Mouse (Mus musculus) cerebellum, adult (tissue): ENCODE measurements around the gene Syt6.

Source experiments
- ATAC-seq: cut with Nextera tagmentation; 2 replicates; pipeline ENCODE4 v1.9.2; 2017; ENCODE audit warnings: mild to moderate bottlenecking, moderate library complexity, mixed read lengths; ENCODE audit not compliant: insufficient number of reproducible peaks, low FRiP score, low TSS enrichment

Gene Syt6

DNA sequence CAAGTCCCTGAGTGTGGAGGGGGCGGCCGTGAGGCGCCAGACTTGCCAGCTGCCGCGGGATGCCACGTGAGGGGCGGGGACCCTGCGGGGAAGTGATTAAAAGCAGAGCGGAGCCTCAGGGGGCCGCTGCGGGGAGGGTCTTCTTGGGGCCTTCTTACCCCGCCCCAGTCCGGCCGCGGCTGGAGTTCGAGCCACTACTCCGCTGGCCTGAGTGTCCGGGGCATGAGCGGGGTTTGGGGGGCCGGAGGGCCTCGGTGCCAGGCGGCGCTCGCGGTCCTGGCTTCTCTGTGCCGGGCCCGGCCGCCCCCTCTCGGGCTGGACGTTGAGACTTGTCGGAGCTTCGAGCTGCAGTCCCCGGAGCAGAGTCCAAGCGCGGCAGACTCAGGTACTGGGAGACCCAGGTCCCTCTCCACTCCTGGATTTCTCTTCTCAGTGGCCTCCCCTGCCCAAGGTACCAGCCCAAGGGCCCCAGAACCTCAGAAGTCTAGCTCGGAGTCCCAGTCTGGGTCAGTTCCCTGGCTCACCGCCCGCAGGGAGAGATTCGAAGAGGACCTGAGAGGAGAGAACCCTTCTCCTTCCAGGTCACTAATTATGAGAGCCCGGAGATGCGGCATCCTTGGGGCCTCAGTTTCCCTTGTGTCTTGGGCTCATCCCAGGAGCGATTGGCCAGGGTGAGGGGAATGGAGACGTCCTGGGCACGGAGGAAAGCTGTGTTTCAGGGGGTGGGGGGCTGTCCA lies at the start of gene Syt6:
Syt6 (plus strand) TSS at position 76 of the 737 bp plus-strand sequence.
- ATAC-seq, result no peak

GRCm38 (mm10) chr3:103526201-103526704 lies 48.8 kb upstream of the Syt6 start:
- ATAC-seq, result no peak

DNA sequence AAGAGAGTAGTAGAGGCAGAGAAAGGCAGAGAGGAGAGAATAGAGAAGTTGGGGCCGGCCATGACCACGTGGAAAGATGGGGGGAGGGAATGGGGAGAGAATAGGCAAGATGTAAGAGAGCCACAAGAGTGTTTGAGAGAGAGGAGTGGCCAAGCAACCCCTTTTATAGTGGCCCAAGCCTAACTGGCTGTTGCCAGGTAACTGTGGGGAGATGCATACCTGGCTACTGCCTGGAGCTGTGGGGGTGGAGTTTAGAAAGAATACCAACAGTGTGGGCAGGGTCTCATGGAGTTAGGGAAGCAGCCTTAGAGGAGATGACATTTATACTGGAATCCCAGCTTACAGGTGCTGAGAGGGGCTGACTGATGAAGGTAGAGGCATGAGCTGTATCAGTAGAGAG lies 48.2 kb upstream of the Syt6 start:
- ATAC-seq, result no peak

DNA sequence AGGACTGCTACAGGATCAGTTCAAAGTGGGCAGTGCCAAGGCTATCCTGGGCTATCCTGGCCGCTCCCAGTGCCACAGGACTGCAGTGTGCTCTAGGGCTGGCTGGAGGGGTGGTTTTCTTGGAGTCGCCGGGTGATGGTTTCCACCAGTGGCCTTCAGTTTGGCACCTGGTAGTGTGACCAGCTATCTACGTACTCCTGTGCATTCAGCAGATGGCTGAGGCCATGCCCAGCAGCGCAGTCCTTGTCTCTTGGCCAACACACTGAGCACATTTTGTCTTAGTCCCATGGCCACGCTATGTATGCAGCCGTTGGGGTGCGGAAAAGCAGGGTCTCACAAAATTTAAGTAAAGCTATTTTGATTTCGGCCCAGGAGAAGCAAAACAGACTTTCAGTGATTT lies 41.0 kb upstream of the Syt6 start:
- ATAC-seq, result peak; percentile 80

DNA sequence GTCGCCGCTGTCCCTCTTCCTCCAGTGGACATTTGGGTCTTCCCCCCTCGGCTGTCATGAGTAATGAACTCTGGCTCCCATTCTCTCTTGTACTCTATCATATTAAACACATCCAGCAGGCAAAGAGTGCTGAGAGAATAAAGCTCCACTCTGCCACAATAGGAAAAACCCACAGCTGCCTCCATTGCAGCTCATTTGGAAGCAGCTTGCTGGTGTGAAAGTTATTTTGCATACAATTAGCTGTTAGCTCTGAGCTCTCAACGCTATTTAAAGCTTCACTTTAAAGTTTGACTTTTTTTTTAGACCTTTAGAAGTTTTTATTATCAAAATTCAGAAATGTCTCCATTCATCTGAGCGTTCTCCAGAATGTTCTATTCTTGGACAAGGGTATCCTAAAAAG lies 39.8 kb upstream of the Syt6 start:
- ATAC-seq, result no peak

GRCm38 (mm10) chr3:103539148-103539547 lies 35.9 kb upstream of the Syt6 start:
- no peak for ATAC-seq

- no peak for ATAC-seq
Observed at GRCm38 (mm10) chr3:103546166-103546565, 28.9 kb upstream of the Syt6 start.

- ATAC-seq, result no peak
Observed at GRCm38 (mm10) chr3:103546626-103547025, 28.4 kb upstream of the Syt6 start.

DNA sequence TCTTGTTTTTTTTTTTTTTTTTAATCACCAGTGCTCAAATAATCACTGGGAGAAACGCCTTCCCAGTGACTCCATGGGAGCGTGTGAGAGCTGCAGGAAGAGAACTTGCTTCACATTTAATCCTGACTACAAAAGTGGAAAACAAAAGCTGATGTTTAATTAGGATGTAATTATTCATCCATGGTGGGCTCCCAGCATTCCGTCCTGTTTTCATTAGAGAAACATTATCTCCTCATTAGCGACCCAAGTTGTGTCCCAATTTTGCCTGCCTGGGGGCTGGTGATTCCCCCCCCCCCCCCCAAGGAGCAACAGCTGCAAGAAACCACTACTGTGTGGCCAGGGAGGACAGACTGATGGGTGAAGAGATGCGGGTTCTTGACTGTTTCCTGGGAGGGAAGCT lies 24.8 kb upstream of the Syt6 start:
- no peak for ATAC-seq

GRCm38 (mm10) chr3:103567226-103567625 lies 7.8 kb upstream of the Syt6 start:
- peak; percentile 70 for ATAC-seq

DNA sequence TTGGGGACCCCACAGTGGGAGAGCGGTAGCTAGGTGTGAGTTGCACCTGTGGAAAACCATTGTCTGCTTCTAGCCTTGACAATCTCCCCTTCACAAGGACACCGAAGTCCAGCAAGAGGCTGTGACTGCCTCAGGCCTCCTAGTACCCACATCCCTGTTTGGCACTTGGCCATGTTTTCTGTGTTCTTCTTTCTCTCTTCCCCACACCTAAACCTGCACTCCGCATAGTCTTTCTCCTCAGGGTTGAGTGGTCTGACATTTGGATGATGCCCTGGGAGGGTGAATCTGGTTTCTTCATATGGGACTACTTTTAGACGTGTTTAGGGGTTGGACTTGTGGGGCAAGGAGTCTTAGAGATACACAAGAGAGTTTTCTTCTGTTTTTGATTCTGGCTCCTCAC lies 2.5 kb upstream of the Syt6 start:
- no peak for ATAC-seq

DNA sequence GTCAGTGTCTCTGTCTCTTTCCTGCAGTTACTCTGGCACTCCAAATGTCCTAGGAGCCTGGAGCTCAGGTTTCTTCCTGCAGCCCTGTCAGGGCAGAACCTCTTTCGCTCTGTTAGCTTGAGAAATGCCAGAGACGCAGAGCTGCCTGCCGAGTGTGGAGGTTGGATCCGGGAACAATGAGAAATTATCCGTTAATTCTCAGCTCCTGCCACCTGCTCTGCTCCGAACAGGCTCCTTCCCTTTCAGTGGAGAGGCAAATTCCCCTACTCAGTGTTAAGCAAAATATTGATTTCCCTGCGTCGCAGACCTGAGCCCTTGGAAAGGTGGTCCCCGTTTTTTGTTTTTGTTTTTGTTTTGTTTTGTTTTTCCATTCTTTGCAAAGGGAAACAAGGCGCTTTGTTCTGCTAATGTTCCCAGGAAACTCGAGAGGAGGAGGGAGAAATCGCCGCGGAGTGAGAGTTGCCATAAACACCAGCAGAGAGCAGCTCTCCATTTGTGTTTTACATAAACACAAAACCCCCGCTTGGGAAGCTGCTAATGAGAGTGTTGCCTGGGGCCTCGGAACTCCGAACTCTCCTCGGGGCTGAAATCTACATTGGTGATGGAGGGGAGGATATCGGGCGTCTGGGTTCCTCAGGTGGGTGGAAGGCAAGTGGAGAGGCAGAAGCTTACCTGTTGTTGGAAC lies 1.8 kb upstream of the Syt6 start:
- peak; percentile 74 for ATAC-seq

DNA sequence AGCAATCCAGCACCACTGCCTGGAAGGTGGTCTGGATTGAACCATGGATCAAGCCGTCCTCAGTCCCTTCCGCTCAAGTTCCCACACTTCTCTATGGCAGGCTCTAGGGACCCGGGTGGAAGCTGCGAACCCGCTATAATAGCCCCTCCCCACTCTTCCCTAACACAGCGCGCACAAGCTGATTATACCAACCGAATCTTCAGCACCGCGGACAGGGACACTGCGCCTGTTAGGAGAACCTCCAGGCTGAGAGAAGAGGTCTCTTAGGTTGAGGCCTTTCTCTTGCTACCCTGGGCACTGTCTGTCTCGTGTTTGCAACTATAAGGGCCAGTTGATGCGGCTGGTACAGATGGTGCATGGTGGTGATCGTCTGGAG lies 1.3 kb upstream of the Syt6 start:
- no peak for ATAC-seq

- no peak for ATAC-seq
Observed at GRCm38 (mm10) chr3:103574566-103575155, 370 bp upstream of the Syt6 start.

DNA sequence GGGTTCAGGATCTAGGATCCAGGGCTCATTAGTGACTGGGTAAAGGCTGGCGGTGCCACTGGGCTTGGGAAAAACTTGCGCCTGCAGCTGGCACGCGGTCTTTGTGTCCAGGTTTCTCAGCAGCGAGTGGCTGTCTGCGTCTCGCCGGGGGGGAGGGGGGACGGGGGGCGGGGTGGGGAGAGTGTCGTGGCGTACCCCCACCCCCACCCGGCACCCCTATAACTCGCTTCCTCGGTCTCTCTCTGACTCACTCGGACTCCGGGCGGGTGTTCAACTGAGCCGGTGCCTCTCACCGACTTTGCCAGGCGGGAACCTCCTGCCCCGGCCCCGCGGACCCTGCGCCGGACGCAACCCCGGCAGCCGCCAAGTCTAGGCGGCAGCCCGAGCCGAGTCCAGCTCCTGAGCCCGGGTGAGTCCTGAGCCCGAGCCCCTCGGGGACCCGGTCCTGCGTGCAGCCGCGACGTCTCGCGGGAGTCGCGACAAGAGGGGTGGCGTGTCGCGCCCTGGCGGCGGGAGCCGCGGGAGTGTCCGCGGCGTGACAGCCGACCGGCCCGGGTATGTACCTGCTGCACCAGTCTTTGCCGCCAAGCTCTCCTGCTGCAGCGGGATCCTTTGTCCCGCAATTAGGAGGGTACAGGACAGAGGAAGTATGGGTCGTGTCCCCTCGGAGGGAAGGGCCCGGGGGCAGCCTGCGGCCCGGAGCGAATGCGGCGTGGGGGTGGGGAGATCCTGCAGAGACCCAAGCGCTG lies 1.0 kb downstream of the Syt6 start:
- peak; percentile 28; the same call in 1 of the 2 replicates for ATAC-seq

DNA sequence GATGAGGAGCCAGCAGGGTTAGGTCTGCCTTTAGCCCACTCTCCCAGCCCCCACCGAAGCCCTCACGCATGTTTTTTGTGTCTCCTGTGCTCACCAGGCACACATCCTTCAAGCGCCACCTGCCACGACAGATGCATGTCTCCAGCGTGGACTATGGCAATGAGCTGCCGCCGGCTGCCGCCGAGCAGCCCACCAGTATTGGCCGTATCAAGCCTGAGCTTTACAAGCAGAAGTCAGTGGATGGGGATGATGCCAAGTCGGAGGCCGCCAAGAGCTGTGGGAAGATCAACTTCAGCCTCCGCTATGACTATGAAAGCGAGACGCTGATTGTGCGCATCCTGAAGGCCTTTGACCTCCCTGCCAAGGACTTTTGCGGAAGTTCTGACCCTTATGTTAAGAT lies 12.1 kb downstream of the Syt6 start:
- ATAC-seq, result no peak

GRCm38 (mm10) chr3:103587672-103588071 lies 12.6 kb downstream of the Syt6 start:
- no peak for ATAC-seq

- no peak for ATAC-seq
Observed at GRCm38 (mm10) chr3:103589636-103590035, 14.6 kb downstream of the Syt6 start.

- ATAC-seq, result no peak
Observed at GRCm38 (mm10) chr3:103592636-103593035, 17.6 kb downstream of the Syt6 start.

GRCm38 (mm10) chr3:103593631-103594030 lies 18.6 kb downstream of the Syt6 start:
- no peak for ATAC-seq
